Comparison of ENCODE assay signal across 9 mouse cellular contexts in the genomic region with DNA sequence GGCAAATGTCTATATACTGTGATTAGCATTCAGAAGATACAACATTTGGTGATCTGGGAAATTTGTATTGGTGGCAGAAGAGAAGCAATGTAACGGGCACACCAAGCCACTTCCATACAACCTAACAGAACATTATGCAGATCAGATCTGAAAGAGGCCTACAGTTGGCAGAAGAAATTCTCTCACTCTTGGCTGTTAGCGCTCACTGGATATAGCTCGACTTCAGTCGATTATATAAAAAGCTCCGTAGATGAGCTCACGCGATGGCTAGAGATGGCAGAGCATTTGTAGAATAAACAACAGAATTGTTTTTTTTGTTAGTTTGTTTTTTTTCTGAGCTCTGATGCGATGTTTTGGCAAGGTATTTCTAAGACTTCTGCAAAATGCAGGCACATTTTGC. TPM values are rescaled to one million over a fixed set of nuclear protein-coding genes. Genes with fewer than 3 reads are reported as not detected.
DNase-seq lines count a peak whose midpoint lies in the region; ATAC-seq and TF ChIP-seq lines count a peak whose summit lies in the region.
"Had no signal": no experiment of that assay in that cellular context is flagged by ENCODE, and none has a peak within 500 bp of the region (broad histone marks: within the 10 kb centered on the region; RNA-seq: fewer than 3 reads in every experiment).

No protein-coding gene starts in this region.

- no peaks in the 10 kb centered on the region for H3K9me3 ChIP-seq in heart, embryonic 11.5 days (replicated peaks; ENCODE audit: control insufficient read depth, low read length)
- no peaks in the 10 kb centered on the region for H3K9me3 ChIP-seq in E14TG2a.4 (ENCODE audit: low read length)
- H3K9me3 ChIP-seq in forebrain, embryonic 16.5 days (ENCODE audit: control insufficient read depth, low read length): no peaks in the 10 kb centered on the region
- no peaks in the 10 kb centered on the region for H3K9me3 ChIP-seq in liver, embryonic 16.5 days (replicated peaks; ENCODE audit: control insufficient read depth, low read length)

- 63% methylated on average over 8 of the region's 8 CpGs for WGBS in heart, embryonic 11.5 days (ENCODE audit: insufficient replicate concordance)
- 47% methylated on average over 8 of the region's 8 CpGs for WGBS in forebrain, embryonic 16.5 days
- 52% methylated on average over 8 of the region's 8 CpGs for WGBS in liver, embryonic 16.5 days (ENCODE audit: insufficient replicate concordance)

- H3K4me2 ChIP-seq in heart, embryonic 11.5 days: peak overlapping the region; percentile 72
- peak overlapping the region; percentile 69 for H3K4me2 ChIP-seq in forebrain, embryonic 16.5 days (ENCODE audit: low read length)
- peak overlapping the region; percentile 82 for H3K4me2 ChIP-seq in liver, embryonic 16.5 days (ENCODE audit: low read depth, low read length)

- peaks cover 6% of the 10 kb centered on the region; the same call in 1 of the 2 replicates for H3K4me1 ChIP-seq in heart, embryonic 11.5 days (ENCODE audit: control insufficient read depth, insufficient read depth, low read length)
- H3K4me1 ChIP-seq in E14TG2a.4 (replicated peaks; ENCODE audit: low read depth, low read length): peaks cover 49% of the 10 kb centered on the region
- peaks cover 7% of the 10 kb centered on the region for H3K4me1 ChIP-seq in forebrain, embryonic 16.5 days (replicated peaks; ENCODE audit: control insufficient read depth, insufficient read depth, low read length)
- peaks cover 4% of the 10 kb centered on the region; the same call in 1 of the 2 replicates for H3K4me1 ChIP-seq in liver, embryonic 16.5 days (ENCODE audit: control insufficient read depth, low read depth, low read length)

- ATAC-seq in heart, embryonic 11.5 days (replicated peaks; ENCODE audit: insufficient number of reproducible peaks, low FRiP score, low TSS enrichment): no peak
- no peak for ATAC-seq in forebrain, embryonic 16.5 days
- no peak for ATAC-seq in liver, embryonic 16.5 days (ENCODE audit: low read depth)

- no peak for TF ChIP-seq CTCF in E14TG2a.4 (conservative IDR thresholded peaks at IDR 0.05; ENCODE audit: low read length)

- no peaks in the 10 kb centered on the region for H3K27me3 ChIP-seq in heart, embryonic 11.5 days (ENCODE audit: control insufficient read depth, insufficient read depth, low read length)
- H3K27me3 ChIP-seq in E14TG2a.4 (ENCODE audit: insufficient read depth, low read length): no peaks in the 10 kb centered on the region
- H3K27me3 ChIP-seq in forebrain, embryonic 16.5 days (replicated peaks; ENCODE audit: control insufficient read depth, insufficient read depth, low read length): no peaks in the 10 kb centered on the region
- no peaks in the 10 kb centered on the region for H3K27me3 ChIP-seq in liver, embryonic 16.5 days (ENCODE audit: control insufficient read depth, insufficient read depth, low read depth, low read length)

- peak overlapping the region; percentile 76 for H3K9ac ChIP-seq in heart, embryonic 11.5 days (ENCODE audit: low read depth, low read length)
- H3K9ac ChIP-seq in forebrain, embryonic 16.5 days (replicated peaks; ENCODE audit: low read depth, low read length): peak overlapping the region; percentile 78; the same call in 1 of the 2 replicates
- peak overlapping the region; percentile 72 for H3K9ac ChIP-seq in liver, embryonic 16.5 days (ENCODE audit: low read depth, low read length)

- DNase-seq in heart, adult 8-10 months (ENCODE audit: low spot score): no peak
- no peak for DNase-seq in MN1 (ENCODE audit: low spot score)
- DNase-seq in adrenal gland, postnatal 4 days (ENCODE audit: low spot score in 2 of 2): no peak
- DNase-seq in kidney, adult 8-10 months: no peak
- DNase-seq: cerebellum, postnatal 10 days had no signal

- no peak overlapping the region for H3K27ac ChIP-seq in heart, embryonic 11.5 days (ENCODE audit: low read depth, low read length)
- no peak overlapping the region for H3K27ac ChIP-seq in forebrain, embryonic 16.5 days (ENCODE audit: low read length)
- no peak overlapping the region for H3K27ac ChIP-seq in liver, embryonic 16.5 days (ENCODE audit: low read length)

- peak overlapping the region; percentile 68 for H3K4me3 ChIP-seq in heart, embryonic 11.5 days (ENCODE audit: low read depth, low read length)
- peak overlapping the region; percentile 99 for H3K4me3 ChIP-seq in E14TG2a.4 (replicated peaks; ENCODE audit: low read length)
- peak overlapping the region; percentile 86 for H3K4me3 ChIP-seq in forebrain, embryonic 16.5 days (replicated peaks; ENCODE audit: low read length)
- H3K4me3 ChIP-seq in liver, embryonic 16.5 days (ENCODE audit: low read depth, low read length): peak overlapping the region; percentile 76

- H3K36me3 ChIP-seq in heart, embryonic 11.5 days (ENCODE audit: control insufficient read depth, insufficient read depth, low read length): peaks cover 29% of the 10 kb centered on the region
- H3K36me3 ChIP-seq in E14TG2a.4 (ENCODE audit: insufficient read depth, low read length): peaks cover 76% of the 10 kb centered on the region
- peaks cover 16% of the 10 kb centered on the region for H3K36me3 ChIP-seq in forebrain, embryonic 16.5 days (ENCODE audit: control insufficient read depth, insufficient read depth)
- peaks cover 20% of the 10 kb centered on the region for H3K36me3 ChIP-seq in liver, embryonic 16.5 days (ENCODE audit: control insufficient read depth, insufficient read depth)

RNA-seq across cellular contexts. Expression of a gene that starts 0.8 kb away (rescaled TPM):
- polyA plus RNA-seq in heart, embryonic 11.5 days (2014; fragmentation: Nextera tagmentation; extraction: Ambion mirVana): 6.1 and 7.1 TPM in 2 replicates
- 1 to 10 TPM; 1.5 to 2.1 (median 1.8) TPM for total RNA-seq in heart, adult 8-10 months (2022)
- polyA plus RNA-seq in forebrain, embryonic 16.5 days (2015; fragmentation: Nextera tagmentation; extraction: Ambion mirVana): 8.4 and 10.0 TPM in 2 replicates
- polyA plus RNA-seq in liver, embryonic 16.5 days (2015; fragmentation: Nextera tagmentation; extraction: Ambion mirVana): 3.0 and 3.3 TPM in 2 replicates
- total RNA-seq in adrenal gland, postnatal 4 days (2021): 1 to 10 TPM; 3.6 TPM

RNA-seq across cellular contexts. Expression of a gene that starts 19.8 kb away (rescaled TPM):
- polyA plus RNA-seq in heart, embryonic 11.5 days (2014; fragmentation: Nextera tagmentation; extraction: Ambion mirVana): 176 and 181 TPM in 2 replicates
- 100 to 1,000 TPM; 106 to 113 (median 110) TPM for total RNA-seq in heart, adult 8-10 months (2022)
- polyA plus RNA-seq in forebrain, embryonic 16.5 days (2015; fragmentation: Nextera tagmentation; extraction: Ambion mirVana): 171 and 181 TPM in 2 replicates
- 69.5 and 77.5 TPM in 2 replicates for polyA plus RNA-seq in liver, embryonic 16.5 days (2015; fragmentation: Nextera tagmentation; extraction: Ambion mirVana)
- 100 to 1,000 TPM; 131 to 133 TPM for total RNA-seq in adrenal gland, postnatal 4 days (2021)

RNA-seq across cellular contexts. Expression of a gene that starts 19.9 kb away (rescaled TPM):
- polyA plus RNA-seq in heart, embryonic 11.5 days (2014; fragmentation: Nextera tagmentation; extraction: Ambion mirVana): 16.7 and 18.5 TPM in 2 replicates
- 10 to 100 TPM; 11.0 to 12.7 (median 11.3) TPM for total RNA-seq in heart, adult 8-10 months (2022)
- 57.0 and 64.6 TPM in 2 replicates for polyA plus RNA-seq in forebrain, embryonic 16.5 days (2015; fragmentation: Nextera tagmentation; extraction: Ambion mirVana)
- polyA plus RNA-seq in liver, embryonic 16.5 days (2015; fragmentation: Nextera tagmentation; extraction: Ambion mirVana): 5.1 and 5.9 TPM in 2 replicates
- 10 to 100 TPM; 23.2 to 24.2 TPM for total RNA-seq in adrenal gland, postnatal 4 days (2021)

RNA-seq across cellular contexts. Expression of a gene that starts 23.6 kb away (rescaled TPM):
- 0.37 TPM in 1 of 2 replicates, not detected in the other for polyA plus RNA-seq in heart, embryonic 11.5 days (2014; fragmentation: Nextera tagmentation; extraction: Ambion mirVana)
- under 1 TPM in 2 of 4 experiments, not detected in 2; 0.22 to 0.57 TPM for total RNA-seq in heart, adult 8-10 months (2022)
- 0.85 TPM in 1 of 2 replicates, not detected in the other for polyA plus RNA-seq in forebrain, embryonic 16.5 days (2015; fragmentation: Nextera tagmentation; extraction: Ambion mirVana)
- polyA plus RNA-seq in liver, embryonic 16.5 days (2015; fragmentation: Nextera tagmentation; extraction: Ambion mirVana): 0.09 TPM in 1 of 2 replicates, not detected in the other
- total RNA-seq in adrenal gland, postnatal 4 days (2021): not detected

RNA-seq across cellular contexts. Expression of a gene that starts 50.8 kb away (rescaled TPM):
- polyA plus RNA-seq in heart, embryonic 11.5 days (2014; fragmentation: Nextera tagmentation; extraction: Ambion mirVana): 177 and 191 TPM in 2 replicates
- total RNA-seq in heart, adult 8-10 months (2022): 100 to 1,000 TPM; 121 to 131 (median 122) TPM
- polyA plus RNA-seq in forebrain, embryonic 16.5 days (2015; fragmentation: Nextera tagmentation; extraction: Ambion mirVana): 479 and 491 TPM in 2 replicates
- 195 and 201 TPM in 2 replicates for polyA plus RNA-seq in liver, embryonic 16.5 days (2015; fragmentation: Nextera tagmentation; extraction: Ambion mirVana)
- total RNA-seq in adrenal gland, postnatal 4 days (2021): 100 to 1,000 TPM; 115 to 125 TPM
